Mouse (Mus musculus): Measurements from ENCODE around the gene Ahsg. TPM values are rescaled to one million over a fixed set of nuclear protein-coding genes. Genes with fewer than 3 reads are reported as not detected.

Gene Ahsg
- total RNA-seq (2015; ENCODE audit: low replicate concordance) (not detected in 2 replicates), total RNA-seq (2017; ENCODE audit: low replicate concordance) (not detected in 2 replicates)

GRCm38 (mm10) chr16:22890683-22891510 is at the start of gene Ahsg:
Gene Ahsg, plus strand, starts transcription at chr16:22891277.
- ATAC-seq (replicated peaks; ENCODE audit: low FRiP score, poor library complexity, severe bottlenecking): no peak

GRCm38 (mm10) chr16:22842871-22843270 is 48.2 kb upstream of the Ahsg start:
- no peak for ATAC-seq (replicated peaks; ENCODE audit: low FRiP score, poor library complexity, severe bottlenecking)

- ATAC-seq (replicated peaks; ENCODE audit: low FRiP score, poor library complexity, severe bottlenecking): peak; percentile 92
Measured at GRCm38 (mm10) chr16:22844061-22844801, 46.8 kb upstream of the Ahsg start.

- ATAC-seq (replicated peaks; ENCODE audit: low FRiP score, poor library complexity, severe bottlenecking): 0 out of 2 replicates have a peak, but pooled peaks have one; percentile 35
Measured at GRCm38 (mm10) chr16:22844834-22845233, 46.2 kb upstream of the Ahsg start.

- ATAC-seq (replicated peaks; ENCODE audit: low FRiP score, poor library complexity, severe bottlenecking): no peak
Measured at GRCm38 (mm10) chr16:22845481-22845880, 45.6 kb upstream of the Ahsg start.

- ATAC-seq (replicated peaks; ENCODE audit: low FRiP score, poor library complexity, severe bottlenecking): no peak
Measured at GRCm38 (mm10) chr16:22847686-22848085, 43.4 kb upstream of the Ahsg start.

- no peak for ATAC-seq (replicated peaks; ENCODE audit: low FRiP score, poor library complexity, severe bottlenecking)
Measured at GRCm38 (mm10) chr16:22848331-22848730, 42.7 kb upstream of the Ahsg start.

- no peak for ATAC-seq (replicated peaks; ENCODE audit: low FRiP score, poor library complexity, severe bottlenecking)
Measured at GRCm38 (mm10) chr16:22852709-22853108, 38.4 kb upstream of the Ahsg start.

GRCm38 (mm10) chr16:22856773-22857172 is 34.3 kb upstream of the Ahsg start:
- ATAC-seq (replicated peaks; ENCODE audit: low FRiP score, poor library complexity, severe bottlenecking): peak; percentile 40

- ATAC-seq (replicated peaks; ENCODE audit: low FRiP score, poor library complexity, severe bottlenecking): peak; percentile 90
Measured at GRCm38 (mm10) chr16:22857431-22858113, 33.5 kb upstream of the Ahsg start, which contains the start of the genes Tbccd1 and Dnajb11. Gene Tbccd1, minus strand, starts transcription at chr16:22857669. Gene Dnajb11, plus strand, starts transcription at chr16:22857845.

GRCm38 (mm10) chr16:22872397-22872796 is 18.7 kb upstream of the Ahsg start:
- ATAC-seq (replicated peaks; ENCODE audit: low FRiP score, poor library complexity, severe bottlenecking): no peak

- no peak for ATAC-seq (replicated peaks; ENCODE audit: low FRiP score, poor library complexity, severe bottlenecking)
Measured at GRCm38 (mm10) chr16:22873369-22873768, 17.7 kb upstream of the Ahsg start.

- ATAC-seq (replicated peaks; ENCODE audit: low FRiP score, poor library complexity, severe bottlenecking): no peak
Measured at GRCm38 (mm10) chr16:22876218-22877043, 14.6 kb upstream of the Ahsg start.

GRCm38 (mm10) chr16:22877660-22878390 is 13.3 kb upstream of the Ahsg start:
- ATAC-seq (replicated peaks; ENCODE audit: low FRiP score, poor library complexity, severe bottlenecking): no peak

GRCm38 (mm10) chr16:22878716-22879115 is 12.4 kb upstream of the Ahsg start:
- no peak for ATAC-seq (replicated peaks; ENCODE audit: low FRiP score, poor library complexity, severe bottlenecking)

- ATAC-seq (replicated peaks; ENCODE audit: low FRiP score, poor library complexity, severe bottlenecking): no peak
Measured at GRCm38 (mm10) chr16:22879945-22880595, 11.0 kb upstream of the Ahsg start.

- ATAC-seq (replicated peaks; ENCODE audit: low FRiP score, poor library complexity, severe bottlenecking): no peak
Measured at GRCm38 (mm10) chr16:22880900-22881299, 10.2 kb upstream of the Ahsg start.

- no peak for ATAC-seq (replicated peaks; ENCODE audit: low FRiP score, poor library complexity, severe bottlenecking)
Measured at GRCm38 (mm10) chr16:22881487-22881886, 9.6 kb upstream of the Ahsg start.
